Mouse (Mus musculus) testis, adult 2 months (tissue): ENCODE measurements at regions not wholly inside any gene's neighbourhood (a gene's known extent, or its start where the extent isn't known, plus 50 kb on each side); places are given as distances from the start of the nearest gene placed in this dataset.

Experiments used
- CTCF ChIP-seq: fragments of 200-500 bp; IDR thresholded peaks from 2 replicates; pipeline ENCODE4 v1.5.1; 2012; ENCODE audit warnings: low read depth, mild to moderate bottlenecking, inconsistent platforms, low read length, moderate library complexity; ENCODE audit not compliant: control insufficient read depth, insufficient read depth, insufficient replicate concordance
- POLR2A ChIP-seq: fragments of 200-500 bp; IDR thresholded peaks from 2 replicates; pipeline ENCODE4 v1.6.1; 2012; ENCODE audit warnings: low read depth, mild to moderate bottlenecking, inconsistent platforms, low read length, moderate library complexity; ENCODE audit not compliant: control insufficient read depth

DNA sequence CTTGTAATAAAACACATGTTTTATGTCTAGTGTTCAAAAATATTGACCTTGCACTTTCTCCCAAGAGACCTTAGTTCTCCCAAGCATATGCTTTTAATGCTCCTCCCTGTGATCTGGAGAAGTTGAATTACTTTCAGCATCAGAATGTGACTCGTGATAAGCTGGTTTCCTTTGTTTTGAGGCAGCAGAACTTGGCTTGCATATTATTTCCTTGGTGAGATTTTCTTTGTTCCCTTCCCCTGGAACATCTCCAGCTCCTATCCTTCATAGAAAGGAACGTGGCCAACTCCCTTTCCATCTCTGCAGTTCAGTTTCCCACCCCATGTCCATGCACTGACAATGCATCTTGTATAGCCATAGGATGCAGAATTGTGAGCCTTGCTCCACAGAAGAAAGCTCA is 1292.0 kb upstream of the Flrt2 start:
- TF ChIP-seq POLR2A (no peak), CTCF (no peak)
